Mouse (Mus musculus) midbrain, embryonic 11.5 days (tissue): ENCODE results near the gene Sox18. TPM values are rescaled to one million over a fixed set of nuclear protein-coding genes. Genes with fewer than 3 reads are reported as not detected.
A peak's percentile ranks its signal among the peaks of the same experiment; 100 is the strongest.

Source experiments
- ATAC-seq: fragments of 200-750 bp; cut with Nextera tagmentation; 2 replicates; pipeline ENCODE4 v1.8.0; 2017; ENCODE audit warnings: moderate TSS enrichment, moderate library complexity; ENCODE audit not compliant: low FRiP score
- DNase-seq: peaks from one replicate; pipeline ENCODE4 v3.0.0; 2015; ENCODE audit warnings: low spot score; ENCODE audit errors: missing footprints
- H3K27ac ChIP-seq: fragments of 300-500 bp; sonication (generic); 2 replicates; pipeline ENCODE4 v1.5.1; 2014; ENCODE audit warnings: low read depth, low read length
- H3K27me3 ChIP-seq: fragments of 300-500 bp; sonication (generic); 2 replicates; pipeline ENCODE4 v1.6.1; 2014; ENCODE audit warnings: mild to moderate bottlenecking, low read length, moderate library complexity, mixed read lengths; ENCODE audit not compliant: control insufficient read depth, insufficient read depth
- H3K36me3 ChIP-seq: fragments of 300-500 bp; sonication (generic); 2 replicates; pipeline ENCODE4 v1.6.1; 2014; ENCODE audit warnings: mild to moderate bottlenecking, low read length, moderate library complexity, mixed read lengths; ENCODE audit not compliant: control insufficient read depth, insufficient read depth
- H3K4me1 ChIP-seq: fragments of 300-500 bp; sonication (generic); 2 replicates; pipeline ENCODE4 v1.6.1; 2014; ENCODE audit warnings: low read length; ENCODE audit not compliant: control insufficient read depth, insufficient read depth
- H3K4me2 ChIP-seq: fragments of 300-500 bp; sonication (generic); 2 replicates; pipeline ENCODE4 v1.6.1; 2014; ENCODE audit warnings: mild to moderate bottlenecking, moderate library complexity
- H3K4me3 ChIP-seq: fragments of 300-500 bp; sonication (generic); 2 replicates; pipeline ENCODE4 v1.5.1; 2014; ENCODE audit warnings: low read depth, low read length
- H3K9ac ChIP-seq: fragments of 300-500 bp; sonication (generic); 2 replicates; pipeline ENCODE4 v1.6.1; 2014; ENCODE audit warnings: low read length
- H3K9me3 ChIP-seq: fragments of 300-500 bp; sonication (generic); 2 replicates; pipeline ENCODE4 v1.6.1; 2016; ENCODE audit warnings: low read length; ENCODE audit not compliant: control insufficient read depth
- WGBS: fragments of 180-500 bp; shearing (Covaris S2); extraction: QIAGEN DNeasy Blood & Tissue Kit; methylation state at CpG from one replicate; pipeline ENCODE4 v1.1.7; 2014; 5-methylcytosine and 5-hydroxymethylcytosine counted together
- polyA plus RNA-seq: library from polyadenylated mRNA; unstranded; fragments of >200 nt; fragmentation: Nextera tagmentation; extraction: Ambion mirVana; gene quantifications from 2 replicates; pipeline ENCODE4 v1.2.1, GENCODE M21; 2014

Gene Sox18
- polyA plus RNA-seq, 1 experiment from 2014 or later = 14.6 TPM

GRCm38 (mm10) chr2:181677096-181677754, 5.8 kb upstream of the Sox18 start:
- H3K4me1 ChIP-seq = peaks cover 16% of the 10 kb centered on the region
- H3K9ac ChIP-seq = no peak overlapping the region
- H3K27me3 ChIP-seq = peaks cover 17% of the 10 kb centered on the region
- DNase-seq (no peak), ATAC-seq (no peak)
- no peaks in the 10 kb centered on the region for H3K9me3 ChIP-seq
- WGBS = 61% methylated on average over 5 of the region's 5 CpGs
- no peaks in the 10 kb centered on the region for H3K36me3 ChIP-seq
- no peak overlapping the region for H3K27ac ChIP-seq
- H3K4me2 ChIP-seq = no peak overlapping the region
- H3K4me3 ChIP-seq = no peak overlapping the region

- peaks cover 16% of the 10 kb centered on the region for H3K4me1 ChIP-seq
- H3K27ac ChIP-seq = no peak overlapping the region
- no peak overlapping the region for H3K4me2 ChIP-seq
- WGBS = 33% methylated on average over 2 of the region's 2 CpGs
- H3K9me3 ChIP-seq = no peaks in the 10 kb centered on the region
- H3K36me3 ChIP-seq = no peaks in the 10 kb centered on the region
- peaks cover 25% of the 10 kb centered on the region for H3K27me3 ChIP-seq
- no peak for ATAC-seq
- H3K9ac ChIP-seq = no peak overlapping the region
- no peak overlapping the region for H3K4me3 ChIP-seq
- DNase-seq = no peak
These were observed 5.0 kb upstream of the Sox18 start for GRCm38 (mm10) chr2:181676424-181676823.

GRCm38 (mm10) chr2:181675454-181675853, 4.0 kb upstream of the Sox18 start:
- Histone ChIP-seq H3K4me3 (no peak overlapping the region), H3K4me1 (peaks cover 14% of the 10 kb centered on the region)
- 4% methylated on average over 14 of the region's 14 CpGs for WGBS

GRCm38 (mm10) chr2:181674934-181675333, 3.5 kb upstream of the Sox18 start:
- Histone ChIP-seq H3K27me3 (peaks cover 39% of the 10 kb centered on the region), H3K4me1 (peaks cover 13% of the 10 kb centered on the region), H3K9ac (no peak overlapping the region), H3K9me3 (no peaks in the 10 kb centered on the region), H3K4me3 (no peak overlapping the region), H3K4me2 (no peak overlapping the region), H3K36me3 (no peaks in the 10 kb centered on the region), H3K27ac (no peak overlapping the region)
- ATAC-seq (no peak), DNase-seq (no peak)
- WGBS = 82% methylated on average over 4 of the region's 4 CpGs

More at GRCm38 (mm10) chr2:181675454-181675853, 4.0 kb upstream of the Sox18 start:
- H3K27me3 ChIP-seq = peaks cover 34% of the 10 kb centered on the region
- no peak overlapping the region for H3K27ac ChIP-seq
- no peaks in the 10 kb centered on the region for H3K9me3 ChIP-seq
- H3K36me3 ChIP-seq = no peaks in the 10 kb centered on the region
- peak; percentile 40; the same call in 1 of the 2 replicates for ATAC-seq
- H3K4me2 ChIP-seq = peak overlapping the region; percentile 32
- DNase-seq = peak; percentile 93
- H3K9ac ChIP-seq = peak overlapping the region; percentile 40; the same call in 1 of the 2 replicates

GRCm38 (mm10) chr2:181673501-181673900, 2.1 kb upstream of the Sox18 start:
- WGBS = 46% methylated on average over 1 of the region's 1 CpGs
- H3K27ac ChIP-seq = no peak overlapping the region
- peaks cover 53% of the 10 kb centered on the region for H3K27me3 ChIP-seq
- H3K4me2 ChIP-seq = no peak overlapping the region
- no peaks in the 10 kb centered on the region for H3K9me3 ChIP-seq
- H3K4me1 ChIP-seq = peaks cover 9% of the 10 kb centered on the region
- no peak overlapping the region for H3K9ac ChIP-seq
- ATAC-seq (no peak), DNase-seq (no peak)
- H3K36me3 ChIP-seq = no peaks in the 10 kb centered on the region
- H3K4me3 ChIP-seq = no peak overlapping the region

GRCm38 (mm10) chr2:181671984-181672383, 544 bp upstream of the Sox18 start:
- Histone ChIP-seq H3K4me2 (no peak overlapping the region), H3K27ac (no peak overlapping the region), H3K36me3 (no peaks in the 10 kb centered on the region), H3K9ac (no peak overlapping the region), H3K4me3 (no peak overlapping the region), H3K4me1 (peaks cover 9% of the 10 kb centered on the region), H3K9me3 (no peaks in the 10 kb centered on the region), H3K27me3 (peaks cover 57% of the 10 kb centered on the region)
- ATAC-seq (no peak), DNase-seq (peak; percentile 84)
- WGBS = 23% methylated on average over 7 of the region's 7 CpGs

- peaks cover 57% of the 10 kb centered on the region for H3K27me3 ChIP-seq
- peak overlapping the region; percentile 36 for H3K4me2 ChIP-seq
- no peak overlapping the region for H3K9ac ChIP-seq
- 2% methylated on average over 40 of the region's 41 CpGs for WGBS
- no peaks in the 10 kb centered on the region for H3K9me3 ChIP-seq
- ATAC-seq = no peak
- no peak overlapping the region for H3K27ac ChIP-seq
- H3K36me3 ChIP-seq = no peaks in the 10 kb centered on the region
- peak; percentile 94 for DNase-seq
- peak overlapping the region; percentile 26 for H3K4me3 ChIP-seq
- H3K4me1 ChIP-seq = peaks cover 9% of the 10 kb centered on the region
These were observed 528 bp downstream of the Sox18 start for GRCm38 (mm10) chr2:181670913-181671311.

GRCm38 (mm10) chr2:181670285-181670912, 1.0 kb downstream of the Sox18 start:
- H3K4me3 ChIP-seq = peak overlapping the region; percentile 26
- H3K9ac ChIP-seq = no peak overlapping the region
- H3K9me3 ChIP-seq = no peaks in the 10 kb centered on the region
- peaks cover 5% of the 10 kb centered on the region for H3K4me1 ChIP-seq
- ATAC-seq (no peak), DNase-seq (peak; percentile 86)
- H3K27me3 ChIP-seq = peaks cover 57% of the 10 kb centered on the region
- no peaks in the 10 kb centered on the region for H3K36me3 ChIP-seq
- H3K27ac ChIP-seq = no peak overlapping the region
- peak overlapping the region; percentile 36 for H3K4me2 ChIP-seq
- WGBS = 3% methylated on average over 55 of the region's 56 CpGs

- Histone ChIP-seq H3K4me1 (no peaks in the 10 kb centered on the region), H3K36me3 (no peaks in the 10 kb centered on the region; the same call in 1 of the 2 replicates), H3K27me3 (peaks cover 2% of the 10 kb centered on the region), H3K4me2 (no peak overlapping the region), H3K4me3 (no peak overlapping the region), H3K9me3 (no peaks in the 10 kb centered on the region), H3K27ac (no peak overlapping the region), H3K9ac (no peak overlapping the region)
- ATAC-seq (no peak), DNase-seq (no peak)
- 24% methylated on average over 4 of the region's 4 CpGs for WGBS
These were observed 8.2 kb downstream of the Sox18 start for GRCm38 (mm10) chr2:181663298-181663630.
